Mouse (Mus musculus): ENCODE results near the gene Foxn3. TPM values are rescaled to one million over a fixed set of nuclear protein-coding genes. Genes with fewer than 3 reads are reported as not detected.
A peak's percentile ranks its signal among the peaks of the same experiment; 100 is the strongest.

The Foxn3 gene
- polyA plus RNA-seq, 1 experiment from 2014 or later, result 95.8 TPM

- no peak overlapping the region for H3K27ac ChIP-seq (ENCODE audit: low read depth, low read length)
- no peaks in the 10 kb centered on the region for H3K9me3 ChIP-seq (ENCODE audit: control insufficient read depth, low read length)
- no peaks in the 10 kb centered on the region for H3K36me3 ChIP-seq (ENCODE audit: control insufficient read depth, insufficient read depth, low read length)
- H3K4me2 ChIP-seq (ENCODE audit: low read depth, low read length), result no peak overlapping the region
- H3K9ac ChIP-seq (replicated peaks; ENCODE audit: low read depth, low read length), result no peak overlapping the region
- no peaks in the 10 kb centered on the region for H3K27me3 ChIP-seq (ENCODE audit: control insufficient read depth, insufficient read depth, low read length)
- no peak for ATAC-seq (ENCODE audit: low read depth)
- 83% methylated on average over 10 of the region's 10 CpGs for WGBS
- peaks cover 28% of the 10 kb centered on the region for H3K4me1 ChIP-seq (ENCODE audit: control insufficient read depth, insufficient read depth, low read length)
- H3K4me3 ChIP-seq (ENCODE audit: low read depth, low read length), result no peak overlapping the region
Measured at GRCm38 (mm10) chr12:99377069-99377468, 186.3 kb downstream of the Foxn3 start.

- Histone ChIP-seq H3K27ac (ENCODE audit: low read depth, low read length) (no peak overlapping the region), H3K4me1 (ENCODE audit: control insufficient read depth, insufficient read depth, low read length) (peaks cover 28% of the 10 kb centered on the region), H3K4me3 (ENCODE audit: low read depth, low read length) (no peak overlapping the region), H3K9me3 (ENCODE audit: control insufficient read depth, low read length) (no peaks in the 10 kb centered on the region), H3K4me2 (ENCODE audit: low read depth, low read length) (no peak overlapping the region), H3K9ac (replicated peaks; ENCODE audit: low read depth, low read length) (no peak overlapping the region), H3K36me3 (ENCODE audit: control insufficient read depth, insufficient read depth, low read length) (no peaks in the 10 kb centered on the region), H3K27me3 (ENCODE audit: control insufficient read depth, insufficient read depth, low read length) (no peaks in the 10 kb centered on the region)
- 61% methylated on average over 8 of the region's 8 CpGs for whole genome bisulfite sequencing
- ATAC-seq (ENCODE audit: low read depth), result 0 out of 2 replicates have a peak, but pooled peaks have one; percentile 42
Measured at GRCm38 (mm10) chr12:99375878-99376454, 187.4 kb downstream of the Foxn3 start.

GRCm38 (mm10) chr12:99375426-99375825, 188.0 kb downstream of the Foxn3 start:
- H3K4me2 ChIP-seq (ENCODE audit: low read depth, low read length), result no peak overlapping the region
- H3K27ac ChIP-seq (ENCODE audit: low read depth, low read length), result no peak overlapping the region
- no peak overlapping the region for H3K4me3 ChIP-seq (ENCODE audit: low read depth, low read length)
- H3K27me3 ChIP-seq (ENCODE audit: control insufficient read depth, insufficient read depth, low read length), result no peaks in the 10 kb centered on the region
- H3K9me3 ChIP-seq (ENCODE audit: control insufficient read depth, low read length), result no peaks in the 10 kb centered on the region
- no peaks in the 10 kb centered on the region for H3K36me3 ChIP-seq (ENCODE audit: control insufficient read depth, insufficient read depth, low read length)
- 91% methylated on average over 6 of the region's 6 CpGs for WGBS
- peaks cover 28% of the 10 kb centered on the region for H3K4me1 ChIP-seq (ENCODE audit: control insufficient read depth, insufficient read depth, low read length)
- no peak for ATAC-seq (ENCODE audit: low read depth)
- H3K9ac ChIP-seq (replicated peaks; ENCODE audit: low read depth, low read length), result no peak overlapping the region

GRCm38 (mm10) chr12:99374099-99374600, 189.2 kb downstream of the Foxn3 start:
- WGBS, result 70% methylated on average over 12 of the region's 12 CpGs
- ATAC-seq (ENCODE audit: low read depth), result no peak
- Histone ChIP-seq H3K9ac (replicated peaks; ENCODE audit: low read depth, low read length) (no peak overlapping the region), H3K9me3 (ENCODE audit: control insufficient read depth, low read length) (no peaks in the 10 kb centered on the region), H3K4me3 (ENCODE audit: low read depth, low read length) (no peak overlapping the region), H3K4me1 (ENCODE audit: control insufficient read depth, insufficient read depth, low read length) (peaks cover 29% of the 10 kb centered on the region), H3K36me3 (ENCODE audit: control insufficient read depth, insufficient read depth, low read length) (no peaks in the 10 kb centered on the region), H3K27ac (ENCODE audit: low read depth, low read length) (no peak overlapping the region), H3K27me3 (ENCODE audit: control insufficient read depth, insufficient read depth, low read length) (no peaks in the 10 kb centered on the region), H3K4me2 (ENCODE audit: low read depth, low read length) (no peak overlapping the region)

- H3K4me3 ChIP-seq (ENCODE audit: low read depth, low read length), result no peak overlapping the region
- no peaks in the 10 kb centered on the region for H3K9me3 ChIP-seq (ENCODE audit: control insufficient read depth, low read length)
- H3K27me3 ChIP-seq (ENCODE audit: control insufficient read depth, insufficient read depth, low read length), result no peaks in the 10 kb centered on the region
- no peak for ATAC-seq (ENCODE audit: low read depth)
- WGBS, result 69% methylated on average over 4 of the region's 4 CpGs
- H3K36me3 ChIP-seq (ENCODE audit: control insufficient read depth, insufficient read depth, low read length), result no peaks in the 10 kb centered on the region
- no peak overlapping the region for H3K27ac ChIP-seq (ENCODE audit: low read depth, low read length)
- peaks cover 28% of the 10 kb centered on the region for H3K4me1 ChIP-seq (ENCODE audit: control insufficient read depth, insufficient read depth, low read length)
- no peak overlapping the region for H3K4me2 ChIP-seq (ENCODE audit: low read depth, low read length)
- H3K9ac ChIP-seq (replicated peaks; ENCODE audit: low read depth, low read length), result no peak overlapping the region
Measured at GRCm38 (mm10) chr12:99373584-99373983, 189.8 kb downstream of the Foxn3 start.

GRCm38 (mm10) chr12:99371500-99371899, 191.9 kb downstream of the Foxn3 start:
- H3K27me3 ChIP-seq (ENCODE audit: control insufficient read depth, insufficient read depth, low read length), result no peaks in the 10 kb centered on the region
- no peaks in the 10 kb centered on the region for H3K36me3 ChIP-seq (ENCODE audit: control insufficient read depth, insufficient read depth, low read length)
- H3K9me3 ChIP-seq (ENCODE audit: control insufficient read depth, low read length), result no peaks in the 10 kb centered on the region
- no peak overlapping the region for H3K27ac ChIP-seq (ENCODE audit: low read depth, low read length)
- 70% methylated on average over 5 of the region's 5 CpGs for WGBS
- peaks cover 20% of the 10 kb centered on the region for H3K4me1 ChIP-seq (ENCODE audit: control insufficient read depth, insufficient read depth, low read length)
- no peak overlapping the region for H3K4me3 ChIP-seq (ENCODE audit: low read depth, low read length)
- ATAC-seq (ENCODE audit: low read depth), result no peak
- no peak overlapping the region for H3K4me2 ChIP-seq (ENCODE audit: low read depth, low read length)
- H3K9ac ChIP-seq (replicated peaks; ENCODE audit: low read depth, low read length), result no peak overlapping the region

GRCm38 (mm10) chr12:99368251-99368650, 195.1 kb downstream of the Foxn3 start:
- H3K4me1 ChIP-seq (ENCODE audit: control insufficient read depth, insufficient read depth, low read length), result peaks cover 8% of the 10 kb centered on the region
- ATAC-seq (ENCODE audit: low read depth), result no peak
- H3K9me3 ChIP-seq (ENCODE audit: control insufficient read depth, low read length), result no peaks in the 10 kb centered on the region
- H3K27me3 ChIP-seq (ENCODE audit: control insufficient read depth, insufficient read depth, low read length), result no peaks in the 10 kb centered on the region
- no peak overlapping the region for H3K9ac ChIP-seq (replicated peaks; ENCODE audit: low read depth, low read length)
- H3K36me3 ChIP-seq (ENCODE audit: control insufficient read depth, insufficient read depth, low read length), result no peaks in the 10 kb centered on the region
- no peak overlapping the region for H3K27ac ChIP-seq (ENCODE audit: low read depth, low read length)
- H3K4me3 ChIP-seq (ENCODE audit: low read depth, low read length), result no peak overlapping the region
- WGBS, result 90% methylated on average over 10 of the region's 10 CpGs
- no peak overlapping the region for H3K4me2 ChIP-seq (ENCODE audit: low read depth, low read length)

- Histone ChIP-seq H3K27ac (ENCODE audit: low read depth, low read length) (no peak overlapping the region), H3K9ac (replicated peaks; ENCODE audit: low read depth, low read length) (no peak overlapping the region), H3K4me2 (ENCODE audit: low read depth, low read length) (no peak overlapping the region), H3K4me1 (ENCODE audit: control insufficient read depth, insufficient read depth, low read length) (peaks cover 8% of the 10 kb centered on the region), H3K36me3 (ENCODE audit: control insufficient read depth, insufficient read depth, low read length) (no peaks in the 10 kb centered on the region), H3K9me3 (ENCODE audit: control insufficient read depth, low read length) (no peaks in the 10 kb centered on the region), H3K27me3 (ENCODE audit: control insufficient read depth, insufficient read depth, low read length) (no peaks in the 10 kb centered on the region), H3K4me3 (ENCODE audit: low read depth, low read length) (no peak overlapping the region)
- 87% methylated on average over 9 of the region's 9 CpGs for WGBS
- no peak for ATAC-seq (ENCODE audit: low read depth)
Measured at GRCm38 (mm10) chr12:99365999-99366398, 197.4 kb downstream of the Foxn3 start.

GRCm38 (mm10) chr12:99364201-99364600, 199.2 kb downstream of the Foxn3 start:
- 68% methylated on average over 6 of the region's 6 CpGs for WGBS
- ATAC-seq (ENCODE audit: low read depth), result no peak

More at GRCm38 (mm10) chr12:99364201-99364600, 199.2 kb downstream of the Foxn3 start:
- H3K4me2 ChIP-seq (ENCODE audit: low read depth, low read length), result no peak overlapping the region
- H3K9me3 ChIP-seq (ENCODE audit: control insufficient read depth, low read length), result no peaks in the 10 kb centered on the region
- no peaks in the 10 kb centered on the region for H3K27me3 ChIP-seq (ENCODE audit: control insufficient read depth, insufficient read depth, low read length)
- H3K4me3 ChIP-seq (ENCODE audit: low read depth, low read length), result no peak overlapping the region
- H3K27ac ChIP-seq (ENCODE audit: low read depth, low read length), result no peak overlapping the region
- no peaks in the 10 kb centered on the region for H3K36me3 ChIP-seq (ENCODE audit: control insufficient read depth, insufficient read depth, low read length)
- H3K9ac ChIP-seq (replicated peaks; ENCODE audit: low read depth, low read length), result no peak overlapping the region
- 0 out of 2 replicates have a peak, but pooled peaks cover under 1% of the 10 kb centered on the region for H3K4me1 ChIP-seq (ENCODE audit: control insufficient read depth, insufficient read depth, low read length)
